Mouse (Mus musculus) skeletal muscle tissue, adult 2 months (tissue): ENCODE measurements at regions not wholly inside any gene's neighbourhood (a gene's known extent, or its start where the extent isn't known, plus 50 kb on each side); places are given as distances from the start of the nearest gene placed in this dataset.

ENCODE experiments used
- DNase-seq: peaks from one replicate; pipeline ENCODE4 v3.0.0-alpha.2; 2012; ENCODE audit warnings: low read depth, low spot score

GRCm38 (mm10) chr8:42512056-42512455 lies 629.2 kb downstream of the Triml1 start:
- DNase-seq: peak; percentile 25
